Comparison of ENCODE assay signal across 19 mouse cellular contexts in the genomic region with DNA sequence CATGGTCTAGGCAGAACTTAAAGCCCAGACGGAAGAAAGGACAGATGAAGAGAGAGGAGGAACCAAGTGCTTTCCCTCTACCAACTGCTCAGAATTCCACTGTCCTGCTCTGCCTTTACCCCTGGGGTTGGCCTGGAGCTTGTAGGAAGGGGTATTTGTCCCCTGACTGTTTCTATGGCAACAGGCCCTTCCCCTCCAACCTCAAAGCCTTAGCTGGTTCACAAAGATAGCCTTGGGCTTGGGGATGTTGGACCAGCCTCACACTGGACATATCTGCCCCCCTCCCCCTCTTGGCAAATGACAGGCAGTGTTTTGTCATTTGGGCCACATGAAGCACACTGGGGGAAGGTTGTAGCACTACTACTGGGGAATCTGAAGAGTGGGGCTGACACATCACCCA.
DNase-seq lines count a peak whose midpoint lies in the region; ATAC-seq lines count a peak whose summit lies in the region.
"Had no signal": no experiment of that assay in that cellular context is flagged by ENCODE, and none has a peak within 500 bp of the region (broad histone marks: within the 10 kb centered on the region; RNA-seq: fewer than 3 reads in every experiment).

No protein-coding gene starts in this region.

- H3K4me3 ChIP-seq in hindbrain, embryonic 11.5 days (ENCODE audit: low read depth, low read length): no peak overlapping the region
- H3K4me3 ChIP-seq in hindbrain, embryonic 12.5 days: no peak overlapping the region
- H3K4me3 ChIP-seq: embryonic facial prominence, embryonic 10.5 days; heart, adult 2 months; heart, embryonic 15.5 days; intestine, embryonic 15.5 days had no signal

- 100% methylated on average over 1 of the region's 1 CpGs for WGBS in hindbrain, embryonic 11.5 days
- 86% methylated on average over 1 of the region's 1 CpGs for WGBS in hindbrain, embryonic 12.5 days

- no peak overlapping the region for H3K4me2 ChIP-seq in hindbrain, embryonic 11.5 days (replicated peaks; ENCODE audit: low read depth, low read length)
- H3K4me2 ChIP-seq in hindbrain, embryonic 12.5 days (replicated peaks): no peak overlapping the region
- H3K4me2 ChIP-seq: heart, embryonic 11.5 days; heart, embryonic 15.5 days; hindbrain, embryonic 14.5 days; intestine, embryonic 15.5 days had no signal

- H3K9me3 ChIP-seq in hindbrain, embryonic 11.5 days (ENCODE audit: control insufficient read depth, low read length): no peaks in the 10 kb centered on the region
- no peaks in the 10 kb centered on the region for H3K9me3 ChIP-seq in hindbrain, embryonic 12.5 days (replicated peaks)
- H3K9me3 ChIP-seq: embryonic facial prominence, embryonic 10.5 days; heart, embryonic 15.5 days; intestine, embryonic 15.5 days had no signal

- no peak overlapping the region for H3K27ac ChIP-seq in hindbrain, embryonic 11.5 days (ENCODE audit: low read depth, low read length)
- H3K27ac ChIP-seq in hindbrain, embryonic 12.5 days: no peak overlapping the region
- H3K27ac ChIP-seq: embryonic facial prominence, embryonic 10.5 days; heart, adult 2 months; heart, embryonic 15.5 days; hindbrain, embryonic 14.5 days; intestine, embryonic 15.5 days had no signal

- no peaks in the 10 kb centered on the region for H3K36me3 ChIP-seq in hindbrain, embryonic 11.5 days (ENCODE audit: control insufficient read depth, insufficient read depth, low read length)
- 0 out of 2 replicates have a peak, but pooled peaks cover 6% of the 10 kb centered on the region for H3K36me3 ChIP-seq in hindbrain, embryonic 12.5 days
- H3K36me3 ChIP-seq: heart, embryonic 15.5 days had no signal

- H3K27me3 ChIP-seq in hindbrain, embryonic 11.5 days (ENCODE audit: control insufficient read depth, insufficient read depth, low read length): no peaks in the 10 kb centered on the region
- H3K27me3 ChIP-seq in hindbrain, embryonic 12.5 days: no peaks in the 10 kb centered on the region
- H3K27me3 ChIP-seq: heart, embryonic 15.5 days; intestine, embryonic 15.5 days had no signal

- ATAC-seq in hindbrain, embryonic 11.5 days (ENCODE audit: low FRiP score): no peak
- no peak for ATAC-seq in hindbrain, embryonic 12.5 days (ENCODE audit: low FRiP score)
- ATAC-seq: forebrain, embryonic 14.5 days; intestine, embryonic 15.5 days had no signal

- peak; percentile 17 for DNase-seq in hindbrain, embryonic 11.5 days (ENCODE audit: low spot score)
- peak; percentile 15 for DNase-seq in R1 (ENCODE audit: low read depth, low spot score)
- DNase-seq in embryo, embryonic 10.5 days (ENCODE audit: low spot score): peak; percentile 10
- peak; percentile 61 for DNase-seq in retina, postnatal 1 day
- no peak for DNase-seq in gastrocnemius, postnatal 4 days (ENCODE audit: low spot score in 2 of 2)
- DNase-seq: adrenal gland, adult 8-10 months; adrenal gland, postnatal 36 days; cerebellum, adult 2 months; cerebellum, postnatal 10 days; gastrocnemius, postnatal 36 days; heart, adult 2 months; heart, postnatal 14 days had no signal

- no peak overlapping the region for H3K9ac ChIP-seq in hindbrain, embryonic 11.5 days (ENCODE audit: low read depth, low read length)
- H3K9ac ChIP-seq in hindbrain, embryonic 12.5 days: no peak overlapping the region
- H3K9ac ChIP-seq: heart, embryonic 15.5 days; hindbrain, embryonic 14.5 days; intestine, embryonic 15.5 days had no signal

- no peaks in the 10 kb centered on the region for H3K4me1 ChIP-seq in hindbrain, embryonic 11.5 days (replicated peaks; ENCODE audit: control insufficient read depth, insufficient read depth, low read length)
- peaks cover 5% of the 10 kb centered on the region; the same call in 1 of the 2 replicates for H3K4me1 ChIP-seq in hindbrain, embryonic 12.5 days
- H3K4me1 ChIP-seq: heart, embryonic 15.5 days; intestine, embryonic 15.5 days had no signal

Comparison
In these comparisons a context has a peak if more than half of its experiments do, and no peak if none do; other contexts are left out.
1. DNase-seq: peak in hindbrain, embryonic 11.5 days (single experiment), R1 (single experiment), embryo, embryonic 10.5 days (single experiment) and retina, postnatal 1 day (single experiment); none in gastrocnemius, postnatal 4 days (0 of 2).